Mouse (Mus musculus) hindbrain, embryonic 10.5 days (tissue): ENCODE results near the gene Tmem221. TPM values are rescaled to one million over a fixed set of nuclear protein-coding genes. Genes with fewer than 3 reads are reported as not detected.

Experiments used
- DNase-seq: peaks from one replicate; pipeline ENCODE4 v3.0.0-alpha.2; 2017; ENCODE audit warnings: low spot score
- H3K27ac ChIP-seq: fragments of 300-500 bp; sonication (generic); 2 replicates; pipeline ENCODE4 v1.5.1; 2016; ENCODE audit warnings: mild to moderate bottlenecking, moderate library complexity
- H3K27me3 ChIP-seq: fragments of 300-500 bp; sonication (generic); 2 replicates; pipeline ENCODE4 v1.6.1; 2016; ENCODE audit warnings: mild to moderate bottlenecking; ENCODE audit not compliant: poor library complexity, insufficient read depth, severe bottlenecking
- H3K36me3 ChIP-seq: fragments of 300-500 bp; sonication (generic); 2 replicates; pipeline ENCODE4 v1.6.1; 2016; ENCODE audit warnings: mild to moderate bottlenecking, moderate library complexity
- H3K4me1 ChIP-seq: fragments of 300-500 bp; sonication (generic); replicated peaks from 2 replicates; pipeline ENCODE4 v1.6.1; 2016; ENCODE audit warnings: mild to moderate bottlenecking
- H3K4me3 ChIP-seq: fragments of 300-500 bp; sonication (generic); 2 replicates; pipeline ENCODE4 v1.5.1; 2016; ENCODE audit warnings: mild to moderate bottlenecking, moderate library complexity
- H3K9me3 ChIP-seq: fragments of 300-500 bp; sonication (generic); 2 replicates; pipeline ENCODE4 v1.6.1; 2016; ENCODE audit warnings: mild to moderate bottlenecking, moderate library complexity
- WGBS: fragments of 180-500 bp; shearing (Covaris S2); methylation state at CpG from one replicate; pipeline ENCODE4 v1.1.7; 2016; 5-methylcytosine and 5-hydroxymethylcytosine counted together
- polyA plus RNA-seq: library from polyadenylated mRNA; unstranded; fragments of >200 nt; fragmentation: Nextera tagmentation; extraction: Ambion mirVana; gene quantifications from 2 replicates; pipeline ENCODE4 v1.2.1, GENCODE M21; 2016

Gene Tmem221
- polyA plus RNA-seq, 1 experiment from 2014 or later: 0.18 TPM

- H3K27me3 ChIP-seq: peaks cover 34% of the 10 kb centered on the region
- no peaks in the 10 kb centered on the region for H3K9me3 ChIP-seq
- no peak overlapping the region for H3K4me3 ChIP-seq
- WGBS: 87% methylated on average over 2 of the region's 2 CpGs
- no peak overlapping the region for H3K27ac ChIP-seq
- DNase-seq: no peak
- H3K4me1 ChIP-seq: peaks cover 40% of the 10 kb centered on the region
- H3K36me3 ChIP-seq: no peaks in the 10 kb centered on the region
Observed at GRCm38 (mm10) chr8:71572077-71572476, 13.4 kb upstream of the Tmem221 start.

- Histone ChIP-seq H3K4me1 (peaks cover 40% of the 10 kb centered on the region), H3K27ac (peak overlapping the region; percentile 80), H3K9me3 (no peaks in the 10 kb centered on the region), H3K27me3 (peaks cover 51% of the 10 kb centered on the region), H3K36me3 (no peaks in the 10 kb centered on the region), H3K4me3 (peak overlapping the region; percentile 80)
- DNase-seq: peak; percentile 90
- WGBS: under 1% methylated on average over 41 of the region's 41 CpGs
Observed at GRCm38 (mm10) chr8:71570291-71570954, 11.8 kb upstream of the Tmem221 start.

- H3K27ac ChIP-seq: peak overlapping the region; percentile 80
- H3K27me3 ChIP-seq: peaks cover 57% of the 10 kb centered on the region
- peaks cover 40% of the 10 kb centered on the region for H3K4me1 ChIP-seq
- no peaks in the 10 kb centered on the region for H3K9me3 ChIP-seq
- H3K36me3 ChIP-seq: no peaks in the 10 kb centered on the region
- peak; percentile 83 for DNase-seq
- under 1% methylated on average over 51 of the region's 51 CpGs for WGBS
- peak overlapping the region; percentile 80 for H3K4me3 ChIP-seq
Observed at GRCm38 (mm10) chr8:71569366-71570290, 11.0 kb upstream of the Tmem221 start.

- Histone ChIP-seq H3K27ac (peak overlapping the region; percentile 80), H3K27me3 (peaks cover 64% of the 10 kb centered on the region), H3K4me1 (peaks cover 40% of the 10 kb centered on the region), H3K9me3 (peaks cover 6% of the 10 kb centered on the region), H3K4me3 (peak overlapping the region; percentile 80), H3K36me3 (no peaks in the 10 kb centered on the region)
- DNase-seq: no peak
- 17% methylated on average over 6 of the region's 6 CpGs for WGBS
Observed at GRCm38 (mm10) chr8:71568941-71569340, 10.3 kb upstream of the Tmem221 start.

- Histone ChIP-seq H3K36me3 (no peaks in the 10 kb centered on the region), H3K9me3 (peaks cover 7% of the 10 kb centered on the region), H3K27ac (peak within 1 kb of the TSS; percentile 80), H3K4me3 (peak within 1 kb of the TSS; percentile 80), H3K27me3 (peaks cover 69% of the 10 kb centered on the region), H3K4me1 (peaks cover 40% of the 10 kb centered on the region)
- WGBS: 10% methylated on average over 13 of the region's 13 CpGs
- DNase-seq: no peak
Observed at GRCm38 (mm10) chr8:71568387-71568937, 9.8 kb upstream of the Tmem221 start, which contains the start of gene Slc27a1. Gene Slc27a1, plus strand, starts transcription at chr8:71568882.

- Histone ChIP-seq H3K4me3 (no peak overlapping the region), H3K27me3 (peaks cover 78% of the 10 kb centered on the region), H3K9me3 (peaks cover 7% of the 10 kb centered on the region), H3K4me1 (peaks cover 42% of the 10 kb centered on the region), H3K36me3 (no peaks in the 10 kb centered on the region), H3K27ac (no peak overlapping the region)
- DNase-seq: no peak
- WGBS: 80% methylated on average over 7 of the region's 7 CpGs
Observed at GRCm38 (mm10) chr8:71567587-71567986, 8.9 kb upstream of the Tmem221 start.

- no peaks in the 10 kb centered on the region for H3K36me3 ChIP-seq
- peaks cover 7% of the 10 kb centered on the region for H3K9me3 ChIP-seq
- H3K4me3 ChIP-seq: no peak within 1 kb of the TSS
- 62% methylated on average over 3 of the region's 3 CpGs for WGBS
- no peak for DNase-seq
- peaks cover 81% of the 10 kb centered on the region for H3K27me3 ChIP-seq
- no peak within 1 kb of the TSS for H3K27ac ChIP-seq
- peaks cover 42% of the 10 kb centered on the region for H3K4me1 ChIP-seq
Observed at GRCm38 (mm10) chr8:71566501-71566900, 7.8 kb upstream of the Tmem221 start, which contains the start of gene Nxnl1. Gene Nxnl1, minus strand, starts transcription at chr8:71566601.

- Histone ChIP-seq H3K4me1 (peaks cover 20% of the 10 kb centered on the region), H3K36me3 (no peaks in the 10 kb centered on the region), H3K27ac (no peak overlapping the region), H3K27me3 (peaks cover 99% of the 10 kb centered on the region), H3K9me3 (peaks cover 7% of the 10 kb centered on the region), H3K4me3 (no peak overlapping the region)
- 85% methylated on average over 4 of the region's 4 CpGs for WGBS
- no peak for DNase-seq
Observed at GRCm38 (mm10) chr8:71563992-71564391, 5.3 kb upstream of the Tmem221 start.

- H3K9me3 ChIP-seq: peaks cover 7% of the 10 kb centered on the region
- H3K4me3 ChIP-seq: peak overlapping the region; percentile 36
- WGBS: 1% methylated on average over 33 of the region's 33 CpGs
- H3K4me1 ChIP-seq: peaks cover 22% of the 10 kb centered on the region
- H3K27me3 ChIP-seq: peaks cover 99% of the 10 kb centered on the region
- H3K27ac ChIP-seq: no peak overlapping the region
- peak; percentile 64 for DNase-seq
- no peaks in the 10 kb centered on the region for H3K36me3 ChIP-seq
Observed at GRCm38 (mm10) chr8:71562751-71563150, 4.1 kb upstream of the Tmem221 start.

- Histone ChIP-seq H3K4me1 (peaks cover 22% of the 10 kb centered on the region), H3K4me3 (no peak overlapping the region), H3K27me3 (peaks cover 99% of the 10 kb centered on the region), H3K27ac (no peak overlapping the region), H3K36me3 (no peaks in the 10 kb centered on the region), H3K9me3 (peaks cover 7% of the 10 kb centered on the region)
- DNase-seq: peak; percentile 81
- 4% methylated on average over 15 of the region's 15 CpGs for WGBS
Observed at GRCm38 (mm10) chr8:71561401-71561800, 2.7 kb upstream of the Tmem221 start.

- Histone ChIP-seq H3K4me3 (no peak overlapping the region), H3K36me3 (no peaks in the 10 kb centered on the region), H3K4me1 (peaks cover 22% of the 10 kb centered on the region), H3K27me3 (peaks cover 99% of the 10 kb centered on the region), H3K9me3 (peaks cover 7% of the 10 kb centered on the region), H3K27ac (no peak overlapping the region)
- 84% methylated on average over 5 of the region's 5 CpGs for WGBS
- no peak for DNase-seq
Observed at GRCm38 (mm10) chr8:71560765-71561164, 2.1 kb upstream of the Tmem221 start.

- Histone ChIP-seq H3K4me1 (peaks cover 22% of the 10 kb centered on the region), H3K27me3 (peaks cover 99% of the 10 kb centered on the region), H3K36me3 (no peaks in the 10 kb centered on the region), H3K4me3 (no peak overlapping the region), H3K9me3 (peaks cover 7% of the 10 kb centered on the region), H3K27ac (no peak overlapping the region)
- 77% methylated on average over 3 of the region's 3 CpGs for WGBS
- no peak for DNase-seq
Observed at GRCm38 (mm10) chr8:71560071-71560470, 1.4 kb upstream of the Tmem221 start.
